Mouse (Mus musculus) lung, postnatal 10 days (tissue): ENCODE measurements around the gene Tnrc6b.
"Not testable (repeated sequence)": the region's sequence is repeated elsewhere in the genome, so short reads cannot be mapped to it uniquely, and the experiment has no call there.

Experiments used
- DNase-seq: peaks from one replicate; pipeline ENCODE4 v3.0.0; 2021

Gene Tnrc6b

GRCm38 (mm10) chr15:80702910-80703309 is 8.2 kb upstream of the Tnrc6b start:
- no peak for DNase-seq

GRCm38 (mm10) chr15:80703495-80703894 is 7.6 kb upstream of the Tnrc6b start:
- DNase-seq: no peak

- DNase-seq: peak; percentile 88
Observed at GRCm38 (mm10) chr15:80704267-80704666, 6.8 kb upstream of the Tnrc6b start.

DNA sequence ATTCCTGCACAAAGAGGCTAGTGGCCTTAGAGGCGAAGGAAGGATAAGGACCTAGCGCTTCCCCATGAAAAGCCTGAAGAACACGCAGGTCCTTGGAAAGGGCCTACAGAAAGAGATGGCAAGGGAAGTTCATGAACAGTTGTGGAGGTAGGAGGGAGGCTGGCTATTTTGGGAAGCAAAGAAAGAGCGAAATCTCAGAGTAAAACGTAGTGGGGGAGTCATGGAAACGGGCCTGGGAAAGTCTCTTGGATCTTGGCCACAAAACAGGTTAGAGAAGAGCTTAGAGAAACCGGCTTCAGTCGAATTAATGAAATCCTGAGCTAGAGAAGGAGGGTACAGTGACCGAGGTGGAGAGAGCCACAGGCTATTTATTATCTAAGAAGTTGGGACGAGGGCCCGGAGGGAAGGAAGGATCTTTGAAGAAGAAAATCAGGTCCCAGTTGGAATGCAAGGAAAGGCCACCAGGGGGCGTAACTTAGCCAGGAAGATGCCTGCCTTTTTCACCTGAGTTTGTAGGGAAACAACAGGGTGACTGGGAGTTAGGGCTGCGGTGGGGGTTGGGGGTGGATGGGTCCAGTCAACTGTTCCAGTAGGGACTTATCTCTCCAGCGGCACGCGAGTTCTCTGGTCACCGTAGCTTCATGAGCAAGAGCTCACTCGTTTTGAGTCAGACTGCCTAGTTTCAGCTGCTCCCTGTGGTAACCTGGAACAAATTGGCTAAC is 5.1 kb upstream of the Tnrc6b start:
- peak; percentile 88 for DNase-seq

GRCm38 (mm10) chr15:80706596-80706995 is 4.5 kb upstream of the Tnrc6b start:
- DNase-seq: no peak

DNA sequence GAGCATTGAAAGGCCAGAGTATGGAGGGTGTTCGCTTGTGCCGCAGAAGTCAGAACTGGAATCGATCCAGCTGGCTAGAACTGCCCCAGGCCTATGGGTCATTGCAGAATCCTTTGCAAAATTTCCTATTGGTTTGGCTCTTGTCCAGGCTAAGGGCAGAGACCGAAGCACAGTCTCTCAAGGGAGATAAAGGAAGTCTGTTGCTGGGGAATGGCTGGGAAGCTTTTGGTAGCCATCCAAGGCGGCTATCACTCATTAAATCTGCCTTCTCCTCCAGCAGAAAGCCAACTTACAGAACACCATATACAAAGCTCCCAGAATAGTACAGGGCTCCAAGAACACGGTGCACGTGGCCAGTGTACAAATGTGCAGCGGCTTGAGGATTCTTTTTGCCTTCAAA is 4.0 kb upstream of the Tnrc6b start:
- DNase-seq: peak; percentile 86

DNA sequence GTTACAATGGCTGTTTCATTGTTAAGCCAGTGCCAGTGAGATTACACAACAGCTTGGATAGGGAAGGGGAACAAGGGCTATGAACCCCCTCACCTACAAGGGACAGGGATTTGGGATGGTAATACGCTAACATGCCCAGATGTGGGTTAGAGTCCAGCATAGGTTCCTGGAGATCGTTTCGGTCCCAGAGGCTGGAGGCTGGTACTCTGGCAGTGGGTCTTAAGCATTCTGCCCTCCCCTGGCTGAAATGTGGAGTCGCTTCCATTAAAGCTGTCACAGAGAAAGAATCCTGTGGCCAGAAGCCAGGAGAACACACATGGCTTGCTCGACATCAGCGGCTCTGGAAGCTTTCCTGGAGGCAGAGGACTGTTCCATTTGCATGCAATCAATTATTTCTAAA is 1.5 kb upstream of the Tnrc6b start:
- peak; percentile 82 for DNase-seq

DNA sequence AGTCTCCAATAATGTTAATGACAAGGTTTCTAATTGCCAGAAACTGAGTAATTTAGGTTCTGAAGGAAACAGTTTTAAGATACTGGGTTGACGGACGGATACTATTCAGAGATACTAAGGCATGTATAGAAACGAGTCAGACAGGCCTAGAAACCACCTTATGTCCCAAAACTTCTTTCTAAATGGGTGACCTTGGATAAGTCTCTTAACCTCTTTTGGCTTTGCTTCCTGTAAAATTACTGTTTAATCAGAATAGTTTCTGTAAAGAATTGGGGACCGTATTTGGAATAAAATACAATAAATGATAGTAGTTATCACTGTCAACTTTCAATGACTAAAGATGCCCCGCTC is 881 bp upstream of the Tnrc6b start:
- DNase-seq: no peak

GRCm38 (mm10) chr15:80711401-80712151 is 463 bp downstream of the Tnrc6b start:
- peak; percentile 76 for DNase-seq

- no peak for DNase-seq
Observed at GRCm38 (mm10) chr15:80714299-80714698, 3.2 kb downstream of the Tnrc6b start.

GRCm38 (mm10) chr15:80716631-80717135 is 5.6 kb downstream of the Tnrc6b start:
- DNase-seq: no peak

- DNase-seq: peak; percentile 66
Observed at GRCm38 (mm10) chr15:80717431-80717830, 6.3 kb downstream of the Tnrc6b start.

DNA sequence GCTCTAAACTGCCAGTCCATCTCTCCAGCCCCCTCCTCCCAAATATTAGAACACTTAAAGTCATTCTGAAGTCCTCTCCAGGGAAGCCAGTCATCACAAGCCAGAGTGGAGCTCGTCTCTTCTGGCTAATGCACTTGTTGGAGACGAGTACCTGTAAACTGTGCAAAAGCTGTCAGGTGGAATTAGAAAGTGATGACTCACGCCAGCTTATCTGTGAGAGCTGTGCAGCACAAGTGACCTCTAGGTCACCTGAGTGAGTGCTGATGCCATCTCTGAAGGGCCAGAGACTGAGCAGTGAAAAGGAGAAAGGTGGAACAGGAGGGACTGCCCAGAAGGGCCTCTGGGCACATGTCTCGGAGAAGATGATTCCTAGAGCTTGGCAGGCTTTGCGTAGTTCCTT is 9.1 kb downstream of the Tnrc6b start:
- no peak for DNase-seq

DNA sequence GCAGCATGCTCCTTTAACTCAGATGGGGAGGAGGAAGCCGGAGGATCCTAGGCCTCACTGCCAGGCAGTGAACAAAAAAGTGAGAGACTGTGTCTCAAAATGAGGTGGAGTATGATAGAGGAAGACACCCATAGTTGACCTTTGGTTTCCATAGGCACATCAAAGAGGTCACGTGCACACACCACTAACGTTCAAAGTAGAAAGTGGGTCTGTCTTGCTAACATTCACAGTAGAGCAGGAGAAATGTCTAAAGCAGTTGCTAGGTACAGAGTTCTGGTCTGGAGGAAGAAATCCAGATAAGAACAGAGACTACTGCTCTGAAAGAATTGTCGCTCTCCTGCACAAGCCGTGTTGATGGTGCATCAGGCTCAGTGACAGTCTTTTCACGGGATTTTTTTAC is 10.7 kb downstream of the Tnrc6b start:
- no peak for DNase-seq

- DNase-seq: no peak
Observed at GRCm38 (mm10) chr15:80722366-80722765, 11.3 kb downstream of the Tnrc6b start.

DNA sequence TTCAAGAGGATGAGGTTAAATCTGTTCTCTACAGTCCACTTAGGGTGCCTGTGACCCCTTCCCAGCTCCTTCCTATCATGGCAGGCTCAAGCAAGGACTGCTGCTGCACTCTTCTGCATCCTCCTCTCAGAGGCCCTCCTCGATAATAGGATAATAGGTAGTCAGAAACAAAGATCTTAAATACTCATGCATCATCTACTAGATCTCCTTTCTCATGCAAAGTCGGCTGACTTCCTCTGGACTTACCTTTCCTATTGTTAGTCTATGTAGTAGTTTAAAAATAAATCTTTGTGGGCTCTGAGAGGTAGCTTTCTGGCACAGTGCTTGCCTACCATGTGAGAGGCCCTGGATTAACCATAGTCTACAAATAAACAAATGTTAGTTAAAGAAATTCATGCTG is 18.4 kb downstream of the Tnrc6b start:
- no peak for DNase-seq

GRCm38 (mm10) chr15:80731043-80731442 is 19.9 kb downstream of the Tnrc6b start:
- no peak for DNase-seq

GRCm38 (mm10) chr15:80731511-80731910 is 20.4 kb downstream of the Tnrc6b start:
- DNase-seq: no peak

GRCm38 (mm10) chr15:80732266-80733030 is 21.3 kb downstream of the Tnrc6b start:
- DNase-seq: no peak

DNA sequence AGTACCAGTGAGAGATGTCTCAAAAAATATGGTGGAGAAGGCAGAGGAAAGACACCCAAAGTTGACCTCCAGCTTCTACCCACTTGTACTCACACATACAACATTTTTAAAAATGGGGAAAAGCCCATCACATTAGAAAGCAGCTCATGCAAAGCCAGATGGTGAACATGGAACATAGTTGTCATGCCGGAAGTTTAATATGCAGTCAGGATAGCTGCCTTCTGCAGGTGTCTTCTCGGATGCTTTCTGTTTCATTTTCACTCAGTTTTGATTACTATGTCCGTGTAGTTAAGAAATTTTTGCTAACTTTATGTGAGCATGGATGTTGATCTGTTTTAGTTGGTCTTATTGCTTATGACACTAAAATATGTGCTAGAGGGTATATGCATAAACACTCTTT is 24.2 kb downstream of the Tnrc6b start:
- no peak for DNase-seq

GRCm38 (mm10) chr15:80735708-80736107 is 24.6 kb downstream of the Tnrc6b start:
- not testable (repeated sequence) for DNase-seq

DNA sequence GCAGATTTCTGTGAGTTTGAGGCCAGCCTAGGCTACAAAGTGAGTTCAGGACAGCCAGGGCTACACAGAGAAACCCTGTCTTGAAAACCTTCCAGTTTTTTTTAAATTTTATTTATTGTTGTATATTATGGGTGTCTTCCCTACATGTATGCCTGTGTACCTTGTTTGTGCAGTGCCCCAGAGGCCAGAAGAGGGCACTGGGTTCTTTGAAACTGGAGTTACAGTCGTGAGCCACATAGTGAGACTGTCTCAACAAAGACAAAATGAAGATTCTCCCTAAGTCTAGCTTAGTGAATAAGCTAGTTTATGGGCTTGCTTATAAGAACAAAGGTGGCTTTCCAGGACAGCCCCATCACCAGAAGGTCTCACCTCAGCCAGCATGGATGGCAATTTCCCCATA is 25.4 kb downstream of the Tnrc6b start:
- no peak for DNase-seq

- no peak for DNase-seq
Observed at GRCm38 (mm10) chr15:80738244-80738643, 27.1 kb downstream of the Tnrc6b start.

DNA sequence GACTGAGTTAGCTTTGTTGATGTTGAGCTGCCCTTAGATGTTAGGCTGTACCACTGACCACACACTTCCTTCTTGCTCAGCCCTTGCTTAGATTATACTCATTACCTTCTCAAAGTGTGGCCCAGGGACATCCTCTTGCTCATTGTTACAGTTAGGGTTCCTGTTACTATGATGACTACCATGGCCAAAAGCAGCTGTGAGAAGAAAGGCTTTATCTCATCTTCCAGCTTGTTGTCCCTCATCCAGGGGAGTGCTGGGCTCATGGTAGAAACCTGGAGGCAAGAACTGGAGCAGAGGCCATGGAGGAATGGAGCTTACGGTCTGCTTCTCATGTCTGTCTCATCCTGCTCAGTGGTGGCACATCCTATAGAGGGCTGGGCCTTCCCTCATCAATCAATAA is 28.9 kb downstream of the Tnrc6b start:
- DNase-seq: no peak
